Mouse (Mus musculus) kidney, embryonic 15.5 days (tissue): ENCODE measurements around the gene Dnmbp. TPM values are rescaled to one million over a fixed set of nuclear protein-coding genes. Genes with fewer than 3 reads are reported as not detected.

Experiments used
- ATAC-seq: fragments of 200-750 bp; cut with Nextera tagmentation; replicated peaks from 2 replicates; pipeline ENCODE4 v1.8.0; 2017; ENCODE audit warnings: moderate TSS enrichment; ENCODE audit not compliant: low FRiP score
- H3K27ac ChIP-seq: fragments of 300-500 bp; sonication (generic); 2 replicates; pipeline ENCODE4 v1.5.1; 2015; ENCODE audit warnings: mild to moderate bottlenecking, inconsistent platforms
- H3K27me3 ChIP-seq: fragments of 300-500 bp; sonication (generic); 2 replicates; pipeline ENCODE4 v1.6.1; 2015; ENCODE audit warnings: inconsistent platforms
- H3K36me3 ChIP-seq: fragments of 300-500 bp; sonication (generic); 2 replicates; pipeline ENCODE4 v1.6.1; 2015; ENCODE audit warnings: inconsistent platforms
- H3K4me1 ChIP-seq: fragments of 300-500 bp; sonication (generic); 2 replicates; pipeline ENCODE4 v1.6.1; 2015; ENCODE audit warnings: inconsistent platforms
- H3K4me2 ChIP-seq: fragments of 300-500 bp; sonication (generic); 2 replicates; pipeline ENCODE4 v1.6.1; 2015; ENCODE audit warnings: moderate library complexity, mild to moderate bottlenecking, inconsistent platforms
- H3K4me3 ChIP-seq: fragments of 300-500 bp; sonication (generic); replicated peaks from 2 replicates; pipeline ENCODE4 v1.5.1; 2015; ENCODE audit warnings: mild to moderate bottlenecking, inconsistent platforms
- H3K9ac ChIP-seq: fragments of 300-500 bp; sonication (generic); 2 replicates; pipeline ENCODE4 v1.6.1; 2015; ENCODE audit warnings: mild to moderate bottlenecking, inconsistent platforms
- H3K9me3 ChIP-seq: fragments of 300-500 bp; sonication (generic); replicated peaks from 2 replicates; pipeline ENCODE4 v1.6.1; 2016; ENCODE audit warnings: inconsistent platforms
- WGBS: fragments of 180-500 bp; shearing (Covaris S2); methylation state at CpG from one replicate; pipeline ENCODE4 v1.1.7; 2015; ENCODE audit warnings: mixed read lengths; 5-methylcytosine and 5-hydroxymethylcytosine counted together
- polyA plus RNA-seq: library from polyadenylated mRNA; unstranded; fragments of >200 nt; fragmentation: Nextera tagmentation; extraction: Ambion mirVana; gene quantifications from 2 replicates; pipeline ENCODE4 v1.2.1, GENCODE M21; 2015

Dnmbp gene
- polyA plus RNA-seq, 1 experiment from 2014 or later, result 24.4 TPM

DNA sequence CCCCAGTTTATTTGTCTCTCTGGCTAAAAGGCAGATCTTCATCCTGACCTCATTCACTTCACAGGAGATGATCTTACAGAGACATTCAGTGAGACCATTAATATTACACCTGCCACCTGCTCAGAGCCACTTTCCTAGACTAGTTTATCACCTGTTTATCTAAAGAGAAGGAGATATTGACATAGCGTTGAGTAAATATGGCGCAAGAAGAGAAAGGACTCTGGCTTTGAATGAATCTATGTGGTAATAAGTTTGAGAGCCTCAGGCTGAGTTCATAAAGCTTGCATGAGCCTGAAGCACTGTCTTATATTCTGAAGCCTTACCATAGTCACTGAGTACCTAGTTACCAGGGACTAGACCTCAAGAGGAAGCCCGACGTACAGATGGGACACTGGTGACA, 128.6 kb downstream of the Dnmbp start:
- WGBS, result 92% methylated on average over 4 of the region's 4 CpGs
- no peak overlapping the region for H3K4me2 ChIP-seq
- H3K9me3 ChIP-seq, result no peaks in the 10 kb centered on the region
- ATAC-seq, result no peak
- H3K4me3 ChIP-seq, result no peak overlapping the region
- no peaks in the 10 kb centered on the region for H3K4me1 ChIP-seq
- no peaks in the 10 kb centered on the region for H3K36me3 ChIP-seq
- H3K27me3 ChIP-seq, result no peaks in the 10 kb centered on the region
- no peak overlapping the region for H3K27ac ChIP-seq
- H3K9ac ChIP-seq, result no peak overlapping the region

- Histone ChIP-seq H3K9ac (no peak overlapping the region), H3K4me3 (no peak overlapping the region), H3K27me3 (no peaks in the 10 kb centered on the region), H3K4me2 (no peak overlapping the region), H3K27ac (no peak overlapping the region), H3K4me1 (no peaks in the 10 kb centered on the region), H3K9me3 (no peaks in the 10 kb centered on the region), H3K36me3 (no peaks in the 10 kb centered on the region)
- WGBS, result 29% methylated on average over 4 of the region's 4 CpGs
- ATAC-seq, result no peak
Measured at GRCm38 (mm10) chr19:43809331-43809730, 130.7 kb downstream of the Dnmbp start.

DNA sequence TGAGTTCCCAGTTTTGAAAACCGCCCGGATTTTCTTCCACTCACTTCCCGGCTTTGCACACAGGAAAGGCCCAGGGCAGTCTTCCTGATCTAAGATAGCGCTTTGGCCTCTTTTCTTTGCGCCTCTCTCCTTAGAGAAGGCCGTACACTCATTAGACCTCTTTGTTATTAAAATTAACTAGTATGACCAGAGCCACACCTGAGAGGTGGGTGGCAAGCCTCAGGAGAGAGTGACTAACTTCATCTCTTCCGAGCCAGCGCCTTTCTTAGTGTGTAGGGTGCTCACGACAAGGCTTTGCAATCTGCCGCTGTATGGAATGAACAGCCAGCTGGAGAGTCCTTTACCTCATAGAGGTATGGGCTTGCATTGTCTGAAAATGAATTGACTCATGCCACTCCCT, 136.1 kb downstream of the Dnmbp start:
- H3K9ac ChIP-seq, result no peak overlapping the region
- no peak overlapping the region for H3K4me3 ChIP-seq
- no peaks in the 10 kb centered on the region for H3K4me1 ChIP-seq
- no peaks in the 10 kb centered on the region for H3K9me3 ChIP-seq
- H3K27ac ChIP-seq, result no peak overlapping the region
- ATAC-seq, result no peak
- H3K36me3 ChIP-seq, result no peaks in the 10 kb centered on the region
- H3K4me2 ChIP-seq, result no peak overlapping the region
- no peaks in the 10 kb centered on the region for H3K27me3 ChIP-seq
- WGBS, result 76% methylated on average over 10 of the region's 10 CpGs

GRCm38 (mm10) chr19:43801427-43802051, 138.5 kb downstream of the Dnmbp start:
- no peaks in the 10 kb centered on the region for H3K36me3 ChIP-seq
- H3K4me1 ChIP-seq, result no peaks in the 10 kb centered on the region
- H3K27ac ChIP-seq, result no peak overlapping the region
- no peaks in the 10 kb centered on the region for H3K9me3 ChIP-seq
- H3K9ac ChIP-seq, result no peak overlapping the region
- H3K27me3 ChIP-seq, result no peaks in the 10 kb centered on the region
- no peak for ATAC-seq
- WGBS, result 77% methylated on average over 9 of the region's 9 CpGs
- no peak overlapping the region for H3K4me3 ChIP-seq
- H3K4me2 ChIP-seq, result no peak overlapping the region

DNA sequence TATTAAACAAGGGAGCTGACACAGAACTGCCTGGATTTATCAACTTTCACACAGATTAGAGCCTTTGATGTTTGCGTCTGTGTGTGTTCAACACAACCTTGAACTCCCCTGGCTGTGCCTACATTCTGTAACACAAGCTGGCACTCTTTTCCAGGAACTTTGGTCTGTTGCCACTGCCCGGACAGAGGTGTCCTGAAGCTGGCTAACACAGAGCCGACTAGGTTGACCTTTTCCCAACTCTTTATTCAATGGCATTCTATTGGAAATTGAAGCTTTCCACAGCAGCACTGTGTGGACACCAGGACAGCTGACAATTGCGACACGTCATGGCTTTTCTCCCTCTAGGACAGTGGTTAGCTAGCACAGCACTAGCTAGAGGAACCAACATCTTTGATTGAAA, 142.8 kb downstream of the Dnmbp start:
- Histone ChIP-seq H3K4me1 (no peaks in the 10 kb centered on the region), H3K36me3 (no peaks in the 10 kb centered on the region), H3K9ac (no peak overlapping the region), H3K27me3 (no peaks in the 10 kb centered on the region), H3K9me3 (no peaks in the 10 kb centered on the region), H3K4me2 (no peak overlapping the region), H3K27ac (no peak overlapping the region), H3K4me3 (no peak overlapping the region)
- 77% methylated on average over 5 of the region's 5 CpGs for WGBS
- no peak for ATAC-seq

Other genes starting within 250 kb of the Dnmbp start
- 15.2 and 17.4 TPM in 2 replicates for gene Cutc, start 187.2 kb downstream of the Dnmbp start, polyA plus RNA-seq
- gene Cox15, start 187.2 kb downstream of the Dnmbp start, polyA plus RNA-seq, result 11.1 and 13.1 TPM in 2 replicates
- 3.7 and 4.0 TPM in 2 replicates for gene Abcc2, start 158.0 kb downstream of the Dnmbp start, polyA plus RNA-seq
- 51.0 and 53.5 TPM in 2 replicates for gene Cpn1, start 46.4 kb upstream of the Dnmbp start, polyA plus RNA-seq
- gene Cyp2c23, start 89.0 kb upstream of the Dnmbp start, polyA plus RNA-seq, result 0.27 and 0.66 TPM in 2 replicates
- gene Erlin1, start 129.6 kb upstream of the Dnmbp start, polyA plus RNA-seq, result 46.5 and 51.4 TPM in 2 replicates
- 47.7 and 48.4 TPM in 2 replicates for gene Chuk, start 167.3 kb upstream of the Dnmbp start, polyA plus RNA-seq
- gene Cwf19l1, start 195.7 kb upstream of the Dnmbp start, polyA plus RNA-seq, result 31.0 and 34.2 TPM in 2 replicates
- 87.4 and 93.7 TPM in 2 replicates for gene Bloc1s2, start 206.3 kb upstream of the Dnmbp start, polyA plus RNA-seq